Mouse (Mus musculus): ENCODE data around the gene Adgra3. TPM values are rescaled to one million over a fixed set of nuclear protein-coding genes. Genes with fewer than 3 reads are reported as not detected.

The Adgra3 gene
- polyA plus RNA-seq, 1 experiment from 2014 or later: 36.7 TPM

DNA sequence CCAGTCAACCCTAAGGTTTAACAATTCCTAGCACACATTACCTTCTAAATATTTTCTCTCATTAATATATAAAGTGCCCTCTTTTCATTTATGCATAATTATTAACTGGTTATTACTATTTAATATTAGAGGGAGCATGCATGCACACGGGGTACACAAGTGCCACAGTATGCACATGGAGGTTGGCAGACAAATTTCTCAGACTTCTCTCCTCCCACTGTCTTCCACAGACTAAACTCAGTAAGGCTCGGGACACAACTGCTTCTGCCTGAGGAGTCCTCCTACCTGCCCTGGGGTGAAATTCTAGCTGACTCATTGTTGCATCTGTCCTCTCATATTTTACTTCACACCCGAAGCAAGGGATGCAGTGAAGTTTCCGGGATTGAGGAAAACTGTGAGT is 44.8 kb downstream of the Adgra3 start:
- DNase-seq (ENCODE audit: low spot score) (no peak), ATAC-seq (replicated peaks; ENCODE audit: low FRiP score, low read depth) (no peak)
- no peak for TF ChIP-seq CTCF (IDR thresholded peaks at IDR 0.05; ENCODE audit: low read depth)
- no peak overlapping the region for H3K4me2 ChIP-seq (ENCODE audit: low read length)
- WGBS: 58% methylated on average over 4 of the region's 4 CpGs
- H3K27me3 ChIP-seq (ENCODE audit: insufficient read depth, low read length): no peaks in the 10 kb centered on the region
- H3K9me3 ChIP-seq (replicated peaks; ENCODE audit: low read length): no peaks in the 10 kb centered on the region
- no peak overlapping the region for H3K4me3 ChIP-seq (replicated peaks; ENCODE audit: low read depth, low read length)
- no peak overlapping the region for H3K9ac ChIP-seq (ENCODE audit: low read depth, low read length)
- H3K27ac ChIP-seq: no peak overlapping the region
- H3K4me1 ChIP-seq (replicated peaks; ENCODE audit: insufficient read depth, low read length): no peaks in the 10 kb centered on the region
- peaks cover 12% of the 10 kb centered on the region for H3K36me3 ChIP-seq (ENCODE audit: insufficient read depth, low read length)

DNA sequence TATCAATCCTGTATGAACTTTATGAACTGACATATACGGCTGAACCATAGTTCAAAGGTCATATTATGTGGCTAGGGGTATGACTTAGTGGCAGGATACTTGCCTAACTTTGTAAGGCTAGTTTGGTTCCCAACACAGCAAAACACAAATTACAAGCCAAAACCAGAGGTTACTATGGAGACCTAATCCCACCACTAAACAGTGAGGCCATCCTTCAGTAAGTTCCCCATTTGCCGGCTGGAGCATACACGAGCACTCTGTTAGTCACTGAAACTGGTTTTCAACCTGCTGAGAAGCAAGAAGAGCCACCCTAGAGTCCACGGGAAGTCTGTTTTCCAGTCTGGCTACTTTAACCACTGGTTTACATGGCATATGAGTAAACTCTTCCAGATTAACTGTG is 50.0 kb downstream of the Adgra3 start:
- 68% methylated on average over 4 of the region's 4 CpGs for WGBS
- H3K4me3 ChIP-seq (replicated peaks; ENCODE audit: low read depth, low read length): no peak overlapping the region
- no peak for DNase-seq (ENCODE audit: low spot score)
- no peak for TF ChIP-seq CTCF (IDR thresholded peaks at IDR 0.05; ENCODE audit: low read depth)
- no peaks in the 10 kb centered on the region for H3K27me3 ChIP-seq (ENCODE audit: insufficient read depth, low read length)
- H3K4me1 ChIP-seq (replicated peaks; ENCODE audit: insufficient read depth, low read length): no peaks in the 10 kb centered on the region
- no peak overlapping the region for H3K27ac ChIP-seq
- H3K9me3 ChIP-seq (replicated peaks; ENCODE audit: low read length): no peaks in the 10 kb centered on the region
- H3K4me2 ChIP-seq (ENCODE audit: low read length): no peak overlapping the region
- peaks cover 5% of the 10 kb centered on the region; the same call in 1 of the 2 replicates for H3K36me3 ChIP-seq (ENCODE audit: insufficient read depth, low read length)
- ATAC-seq (replicated peaks; ENCODE audit: low FRiP score, low read depth): no peak
- H3K9ac ChIP-seq (ENCODE audit: low read depth, low read length): no peak overlapping the region

DNA sequence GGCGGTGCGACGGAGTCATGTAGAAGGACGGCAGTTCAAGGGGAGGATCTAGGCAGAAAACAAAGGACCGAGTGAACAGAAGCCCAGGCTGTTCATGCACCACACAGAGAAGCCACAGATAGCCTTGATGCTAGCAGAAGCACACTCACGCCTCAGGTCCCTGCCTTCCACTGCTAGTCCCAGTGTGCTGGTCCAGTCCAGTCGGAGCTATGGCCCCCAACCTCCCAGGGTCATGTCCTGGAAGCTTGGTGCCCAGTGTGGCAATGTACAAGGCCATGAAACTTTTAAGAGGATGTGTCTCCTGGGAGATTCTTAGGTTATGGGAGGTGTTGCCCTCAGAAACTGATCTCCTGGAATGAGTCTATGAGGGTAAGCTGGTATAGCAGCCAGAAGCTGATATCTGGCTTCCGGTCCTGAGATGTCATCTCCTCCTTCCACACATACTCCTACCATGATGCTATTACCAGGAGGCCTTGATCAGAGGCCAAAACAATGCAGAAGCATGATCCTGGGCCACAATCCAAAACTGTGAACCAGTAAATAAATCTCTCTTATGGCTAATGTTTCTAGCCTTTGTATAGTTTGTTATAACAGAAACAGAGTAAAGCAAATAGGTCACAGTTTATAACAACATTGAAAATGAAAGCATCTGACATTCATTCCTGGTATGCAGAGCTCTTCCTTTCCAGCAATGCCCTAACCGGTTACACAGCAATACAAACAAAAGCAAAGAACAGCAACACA is 51.7 kb downstream of the Adgra3 start:
- H3K4me3 ChIP-seq (replicated peaks; ENCODE audit: low read depth, low read length): no peak overlapping the region
- no peak overlapping the region for H3K4me2 ChIP-seq (ENCODE audit: low read length)
- H3K4me1 ChIP-seq (replicated peaks; ENCODE audit: insufficient read depth, low read length): no peaks in the 10 kb centered on the region
- H3K36me3 ChIP-seq (ENCODE audit: insufficient read depth, low read length): 0 out of 2 replicates have a peak, but pooled peaks cover 5% of the 10 kb centered on the region
- no peak overlapping the region for H3K27ac ChIP-seq
- no peak for TF ChIP-seq CTCF (IDR thresholded peaks at IDR 0.05; ENCODE audit: low read depth)
- DNase-seq (ENCODE audit: low spot score) (peak; percentile 86), ATAC-seq (replicated peaks; ENCODE audit: low FRiP score, low read depth) (peak; percentile 43; the same call in 1 of the 2 replicates)
- H3K27me3 ChIP-seq (ENCODE audit: insufficient read depth, low read length): no peaks in the 10 kb centered on the region
- no peak overlapping the region for H3K9ac ChIP-seq (ENCODE audit: low read depth, low read length)
- 64% methylated on average over 9 of the region's 9 CpGs for WGBS
- H3K9me3 ChIP-seq (replicated peaks; ENCODE audit: low read length): no peaks in the 10 kb centered on the region

DNA sequence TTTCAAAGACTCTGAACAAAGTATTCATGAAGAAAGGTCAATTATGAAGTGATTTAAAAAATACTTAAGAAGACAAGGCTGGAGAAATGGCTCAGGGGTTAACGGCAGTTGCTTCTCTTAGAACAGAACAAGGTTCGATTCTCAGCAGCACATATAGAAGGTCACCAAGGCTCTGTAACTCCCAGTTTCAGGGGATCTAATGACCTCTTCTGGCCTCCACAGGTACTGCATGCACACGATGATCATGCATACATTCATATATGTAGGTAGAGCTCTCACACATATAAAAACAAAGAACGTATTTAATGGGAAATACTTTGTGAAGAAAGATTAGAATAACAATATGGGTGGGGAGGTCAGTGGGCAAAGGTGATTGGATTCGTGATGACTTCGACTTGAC is 56.5 kb downstream of the Adgra3 start:
- DNase-seq (ENCODE audit: low spot score): no peak
- H3K4me3 ChIP-seq (replicated peaks; ENCODE audit: low read depth, low read length): no peak overlapping the region
- no peak overlapping the region for H3K9ac ChIP-seq (ENCODE audit: low read depth, low read length)
- TF ChIP-seq CTCF (IDR thresholded peaks at IDR 0.05; ENCODE audit: low read depth): peak; percentile 68
- H3K27me3 ChIP-seq (ENCODE audit: insufficient read depth, low read length): no peaks in the 10 kb centered on the region
- ATAC-seq (replicated peaks; ENCODE audit: low FRiP score, low read depth): 0 out of 2 replicates have a peak, but pooled peaks have one; percentile 40
- no peak overlapping the region for H3K27ac ChIP-seq
- WGBS: 92% methylated on average over 6 of the region's 6 CpGs
- H3K4me1 ChIP-seq (replicated peaks; ENCODE audit: insufficient read depth, low read length): no peaks in the 10 kb centered on the region
- H3K9me3 ChIP-seq (replicated peaks; ENCODE audit: low read length): no peaks in the 10 kb centered on the region
- no peak overlapping the region for H3K4me2 ChIP-seq (ENCODE audit: low read length)
- 0 out of 2 replicates have a peak, but pooled peaks cover 5% of the 10 kb centered on the region for H3K36me3 ChIP-seq (ENCODE audit: insufficient read depth, low read length)

DNA sequence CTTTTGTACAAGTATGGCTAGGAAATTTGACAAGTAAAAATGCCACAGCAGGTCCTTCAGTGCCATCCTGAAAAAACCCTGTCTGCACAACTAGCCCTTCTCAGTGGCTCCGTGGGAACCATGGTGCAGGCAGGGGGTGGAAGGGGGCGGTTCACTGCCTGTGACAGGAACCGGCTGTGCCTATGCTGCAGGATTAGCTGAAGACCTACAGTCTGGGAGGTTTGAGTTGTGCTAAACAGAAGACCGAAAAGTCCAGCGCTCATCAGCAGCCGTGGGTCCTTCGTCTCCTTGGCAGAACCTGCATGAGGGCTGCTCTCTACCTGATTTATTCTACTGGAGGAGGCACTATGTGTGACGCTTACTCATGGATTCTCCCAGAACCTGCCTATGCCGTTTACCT is 59.0 kb downstream of the Adgra3 start:
- H3K9me3 ChIP-seq (replicated peaks; ENCODE audit: low read length): no peaks in the 10 kb centered on the region
- DNase-seq (ENCODE audit: low spot score) (peak; percentile 34), ATAC-seq (replicated peaks; ENCODE audit: low FRiP score, low read depth) (no peak; the same call in 1 of the 2 replicates)
- no peak overlapping the region for H3K27ac ChIP-seq
- no peak for TF ChIP-seq CTCF (IDR thresholded peaks at IDR 0.05; ENCODE audit: low read depth)
- H3K4me3 ChIP-seq (replicated peaks; ENCODE audit: low read depth, low read length): no peak overlapping the region
- H3K4me2 ChIP-seq (ENCODE audit: low read length): no peak overlapping the region
- H3K36me3 ChIP-seq (ENCODE audit: insufficient read depth, low read length): no peaks in the 10 kb centered on the region
- H3K4me1 ChIP-seq (replicated peaks; ENCODE audit: insufficient read depth, low read length): no peaks in the 10 kb centered on the region
- H3K9ac ChIP-seq (ENCODE audit: low read depth, low read length): no peak overlapping the region
- H3K27me3 ChIP-seq (ENCODE audit: insufficient read depth, low read length): no peaks in the 10 kb centered on the region
- 51% methylated on average over 9 of the region's 9 CpGs for WGBS

DNA sequence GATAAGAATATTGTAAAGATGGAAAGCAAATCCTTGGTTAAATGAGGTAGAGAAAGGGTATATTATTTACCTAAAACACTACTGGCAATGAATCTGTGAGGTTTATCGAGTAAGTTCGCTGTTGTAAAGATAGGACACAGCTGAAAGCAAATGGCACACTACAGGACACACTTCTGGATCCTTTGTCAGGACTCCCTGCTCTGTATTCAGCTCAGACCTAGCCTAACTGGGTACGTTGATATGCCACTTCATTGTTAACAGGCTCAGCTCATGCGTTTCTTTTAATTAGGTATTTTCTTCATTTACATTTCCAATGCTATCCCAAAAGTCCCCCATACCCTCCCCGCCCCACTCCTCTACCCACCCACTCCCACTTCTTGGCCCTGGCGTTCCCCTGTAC is 61.8 kb downstream of the Adgra3 start:
- H3K9me3 ChIP-seq (replicated peaks; ENCODE audit: low read length): no peaks in the 10 kb centered on the region
- no peaks in the 10 kb centered on the region for H3K4me1 ChIP-seq (replicated peaks; ENCODE audit: insufficient read depth, low read length)
- H3K36me3 ChIP-seq (ENCODE audit: insufficient read depth, low read length): peaks cover 3% of the 10 kb centered on the region; the same call in 1 of the 2 replicates
- H3K4me2 ChIP-seq (ENCODE audit: low read length): no peak overlapping the region
- H3K27ac ChIP-seq: no peak overlapping the region
- no peak for DNase-seq (ENCODE audit: low spot score)
- no peaks in the 10 kb centered on the region for H3K27me3 ChIP-seq (ENCODE audit: insufficient read depth, low read length)
- 91% methylated on average over 6 of the region's 6 CpGs for WGBS
- no peak overlapping the region for H3K9ac ChIP-seq (ENCODE audit: low read depth, low read length)
- no peak for TF ChIP-seq CTCF (IDR thresholded peaks at IDR 0.05; ENCODE audit: low read depth)
- H3K4me3 ChIP-seq (replicated peaks; ENCODE audit: low read depth, low read length): no peak overlapping the region
- ATAC-seq (replicated peaks; ENCODE audit: low FRiP score, low read depth): no peak

All from kidney, postnatal 0 days (tissue).